Mouse (Mus musculus) left cerebral cortex, adult 8-10 months (tissue): Measurements from ENCODE around the gene Cmah. TPM values are rescaled to one million over a fixed set of nuclear protein-coding genes. Genes with fewer than 3 reads are reported as not detected.
A peak's percentile ranks its signal among the peaks of the same experiment; 100 is the strongest.

Experiments
- DNase-seq, 2 experiments: peaks; one replicate each; pipeline ENCODE4 v3.0.0; 2022; ENCODE audit warnings: low spot score in 2 of 2
- total RNA-seq, 4 experiments: library from RNA; stranded (reverse); gene quantifications; 2 replicates each; pipeline ENCODE4 v1.2.4; 2022

Gene Cmah
- 1 to 10 TPM in 2 of 4 experiments, under 1 TPM in 2; 0.70 to 1.3 (median 0.92) TPM for total RNA-seq

GRCm38 (mm10) chr13:24327201-24327600 lies at the start of gene Cmah:
TSS of gene Cmah (plus strand) at chr13:24327404.
- no peak for DNase-seq

- DNase-seq = no peak
Measured at GRCm38 (mm10) chr13:24279407-24279761, 47.8 kb upstream of the Cmah start.

GRCm38 (mm10) chr13:24279762-24280438 lies 47.3 kb upstream of the Cmah start:
- no peak for DNase-seq

GRCm38 (mm10) chr13:24280439-24281431 lies 46.5 kb upstream of the Cmah start, which contains the start of gene Carmil1:
TSS of gene Carmil1 (minus strand) at chr13:24280795.
- peak; percentile 82 to 83 for DNase-seq

- no peak for DNase-seq
Measured at GRCm38 (mm10) chr13:24287381-24287780, 39.8 kb upstream of the Cmah start.

- DNase-seq = no peak
Measured at GRCm38 (mm10) chr13:24297252-24297651, 30.0 kb upstream of the Cmah start.

GRCm38 (mm10) chr13:24305486-24305885 lies 21.7 kb upstream of the Cmah start:
- DNase-seq = no peak

- no peak for DNase-seq
Measured at GRCm38 (mm10) chr13:24306248-24306647, 21.0 kb upstream of the Cmah start.

GRCm38 (mm10) chr13:24311011-24311940 lies 15.9 kb upstream of the Cmah start:
- DNase-seq = no peak

- DNase-seq = no peak
Measured at GRCm38 (mm10) chr13:24316563-24316962, 10.6 kb upstream of the Cmah start.

- peak in 1 of 2 experiments; percentile 8 for DNase-seq
Measured at GRCm38 (mm10) chr13:24318618-24319017, 8.6 kb upstream of the Cmah start.

GRCm38 (mm10) chr13:24321313-24321712 lies 5.9 kb upstream of the Cmah start:
- no peak for DNase-seq

GRCm38 (mm10) chr13:24328036-24328817 lies 1.0 kb downstream of the Cmah start:
- DNase-seq = no peak

GRCm38 (mm10) chr13:24330128-24330527 lies 2.9 kb downstream of the Cmah start:
- DNase-seq = no peak

GRCm38 (mm10) chr13:24330836-24331523 lies 3.8 kb downstream of the Cmah start:
- DNase-seq = no peak

GRCm38 (mm10) chr13:24332537-24332936 lies 5.3 kb downstream of the Cmah start:
- no peak for DNase-seq

- no peak for DNase-seq
Measured at GRCm38 (mm10) chr13:24336818-24337217, 9.6 kb downstream of the Cmah start.

- DNase-seq = no peak
Measured at GRCm38 (mm10) chr13:24337874-24338273, 10.7 kb downstream of the Cmah start.

GRCm38 (mm10) chr13:24338343-24338861 lies 11.2 kb downstream of the Cmah start:
- DNase-seq = no peak

- DNase-seq = no peak
Measured at GRCm38 (mm10) chr13:24339907-24340306, 12.7 kb downstream of the Cmah start.
